Mouse (Mus musculus): ENCODE data around the gene Ddo. TPM values are rescaled to one million over a fixed set of nuclear protein-coding genes. Genes with fewer than 3 reads are reported as not detected.

The Ddo gene
- polyA plus RNA-seq, 1 experiment from 2014 or later: 0.61 TPM

DNA sequence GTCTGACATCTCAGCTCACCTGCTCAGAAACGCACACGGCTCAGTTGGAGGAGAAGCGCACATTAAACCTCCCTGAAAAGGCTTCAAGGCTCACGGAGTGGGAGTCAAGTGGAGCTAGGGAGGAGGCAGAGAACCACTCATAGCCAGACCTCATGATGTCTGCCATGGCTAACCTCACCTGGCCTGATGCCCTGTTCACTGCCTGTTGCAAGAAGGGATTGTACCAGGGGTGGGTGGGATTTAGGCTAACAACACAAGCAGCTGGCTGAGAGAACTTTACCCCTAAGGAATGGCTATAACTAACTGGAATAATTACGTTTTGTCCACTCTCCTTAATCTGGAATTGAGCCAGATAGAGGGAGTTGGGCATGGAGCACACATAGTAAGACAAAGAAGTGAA, 646 bp downstream of the Ddo start:
- no peak overlapping the region for H3K27ac ChIP-seq (ENCODE audit: low read depth)
- ATAC-seq (replicated peaks; ENCODE audit: low FRiP score, low TSS enrichment, low read depth): no peak

DNA sequence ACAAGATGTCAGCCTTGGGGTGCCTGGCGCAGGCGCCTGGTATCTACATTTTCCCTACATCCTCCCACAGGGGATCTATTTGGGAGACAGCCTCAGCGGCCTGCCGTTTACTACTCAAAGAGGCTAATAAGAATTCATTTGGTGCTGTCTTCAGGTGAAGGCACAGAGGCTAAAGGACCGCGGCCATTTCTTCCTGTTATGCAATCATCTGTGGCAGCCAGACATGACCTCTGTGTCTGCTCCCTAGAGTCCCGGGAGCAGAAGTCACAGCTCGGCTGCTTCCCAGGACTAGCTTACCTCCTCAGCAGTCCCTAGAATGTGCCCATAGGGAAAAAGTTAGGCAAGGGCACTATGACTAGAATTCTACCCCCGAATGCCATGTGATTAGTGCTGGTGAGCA, 1.1 kb downstream of the Ddo start:
- DNase-seq (ENCODE audit: low spot score): no peak
- Histone ChIP-seq H3K4me3 (ENCODE audit: low read depth, low read length) (no peak overlapping the region), H3K9me3 (ENCODE audit: control insufficient read depth, low read length) (0 out of 2 replicates have a peak, but pooled peaks cover 4% of the 10 kb centered on the region), H3K27me3 (replicated peaks; ENCODE audit: control insufficient read depth, insufficient read depth, low read length) (no peaks in the 10 kb centered on the region), H3K36me3 (ENCODE audit: control insufficient read depth, insufficient read depth, low read length) (no peaks in the 10 kb centered on the region), H3K4me1 (replicated peaks; ENCODE audit: control insufficient read depth, insufficient read depth, low read length) (peaks cover 6% of the 10 kb centered on the region), H3K4me2 (ENCODE audit: low read length) (no peak overlapping the region), H3K27ac (ENCODE audit: low read depth) (no peak overlapping the region), H3K9ac (ENCODE audit: low read length) (no peak overlapping the region)
- no peak for ATAC-seq (replicated peaks; ENCODE audit: low FRiP score, low TSS enrichment, low read depth)
- 68% methylated on average over 9 of the region's 9 CpGs for WGBS

More for the DNA sequence above, 646 bp downstream of the Ddo start:
- Histone ChIP-seq H3K4me2 (ENCODE audit: low read length) (no peak overlapping the region), H3K9me3 (ENCODE audit: control insufficient read depth, low read length) (0 out of 2 replicates have a peak, but pooled peaks cover 4% of the 10 kb centered on the region), H3K4me3 (ENCODE audit: low read depth, low read length) (no peak overlapping the region), H3K4me1 (replicated peaks; ENCODE audit: control insufficient read depth, insufficient read depth, low read length) (peaks cover 6% of the 10 kb centered on the region), H3K9ac (ENCODE audit: low read length) (no peak overlapping the region), H3K36me3 (ENCODE audit: control insufficient read depth, insufficient read depth, low read length) (no peaks in the 10 kb centered on the region), H3K27me3 (replicated peaks; ENCODE audit: control insufficient read depth, insufficient read depth, low read length) (no peaks in the 10 kb centered on the region)
- 59% methylated on average over 5 of the region's 5 CpGs for whole genome bisulfite sequencing
- no peak for DNase-seq (ENCODE audit: low spot score)

DNA sequence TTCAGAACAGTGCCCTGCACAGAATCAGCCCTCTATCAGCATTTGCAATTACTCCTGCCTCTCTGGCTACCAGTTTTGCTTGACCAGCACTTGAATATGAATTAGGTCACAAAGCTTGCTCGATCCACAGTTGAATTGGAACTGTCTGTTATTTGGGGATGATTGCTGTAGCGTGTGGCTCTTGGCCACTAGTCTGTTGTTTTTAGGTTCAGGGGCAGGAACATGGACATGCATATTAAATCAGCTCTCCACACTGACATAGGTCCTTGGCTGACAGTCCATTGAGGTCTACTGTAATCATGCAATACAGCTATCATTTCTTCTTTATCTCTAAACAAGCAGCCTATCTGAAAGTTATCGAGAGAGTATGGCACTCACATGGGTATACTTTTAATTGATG, 2.3 kb downstream of the Ddo start:
- no peaks in the 10 kb centered on the region for H3K27me3 ChIP-seq (replicated peaks; ENCODE audit: control insufficient read depth, insufficient read depth, low read length)
- no peak overlapping the region for H3K27ac ChIP-seq (ENCODE audit: low read depth)
- H3K4me2 ChIP-seq (ENCODE audit: low read length): no peak overlapping the region
- no peak overlapping the region for H3K9ac ChIP-seq (ENCODE audit: low read length)
- ATAC-seq (replicated peaks; ENCODE audit: low FRiP score, low TSS enrichment, low read depth): no peak
- H3K4me3 ChIP-seq (ENCODE audit: low read depth, low read length): no peak overlapping the region
- 0 out of 2 replicates have a peak, but pooled peaks cover 4% of the 10 kb centered on the region for H3K9me3 ChIP-seq (ENCODE audit: control insufficient read depth, low read length)
- H3K4me1 ChIP-seq (replicated peaks; ENCODE audit: control insufficient read depth, insufficient read depth, low read length): peaks cover 6% of the 10 kb centered on the region
- WGBS: 92% methylated on average over 3 of the region's 3 CpGs
- no peaks in the 10 kb centered on the region for H3K36me3 ChIP-seq (ENCODE audit: control insufficient read depth, insufficient read depth, low read length)
- DNase-seq (ENCODE audit: low spot score): no peak

DNA sequence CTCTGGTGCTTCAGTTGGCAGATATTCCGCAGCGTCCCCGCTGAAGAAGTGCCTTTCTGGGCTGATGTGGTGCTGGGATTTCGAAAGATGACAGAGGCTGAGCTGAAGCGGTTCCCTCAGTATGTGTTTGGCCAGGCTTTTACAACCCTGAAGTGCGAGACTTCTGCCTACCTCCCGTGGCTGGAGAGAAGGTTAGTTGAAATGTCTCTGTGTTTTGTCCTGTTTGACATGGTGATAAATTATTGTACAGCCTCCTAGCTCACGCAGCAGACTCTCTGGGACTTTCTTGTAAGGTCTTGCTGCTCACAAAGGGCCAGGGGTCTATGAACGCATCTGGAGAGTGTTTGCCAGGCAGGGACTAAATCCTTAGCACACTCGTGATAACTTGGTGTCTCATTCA, 7.5 kb downstream of the Ddo start:
- 17% methylated on average over 10 of the region's 10 CpGs for WGBS
- no peak overlapping the region for H3K4me2 ChIP-seq (ENCODE audit: low read length)
- H3K27ac ChIP-seq (ENCODE audit: low read depth): peak overlapping the region; percentile 41; the same call in 1 of the 2 replicates
- H3K4me1 ChIP-seq (replicated peaks; ENCODE audit: control insufficient read depth, insufficient read depth, low read length): peaks cover 11% of the 10 kb centered on the region; the same call in 1 of the 2 replicates
- no peaks in the 10 kb centered on the region for H3K36me3 ChIP-seq (ENCODE audit: control insufficient read depth, insufficient read depth, low read length)
- ATAC-seq (replicated peaks; ENCODE audit: low FRiP score, low TSS enrichment, low read depth) (no peak), DNase-seq (ENCODE audit: low spot score) (no peak)
- H3K4me3 ChIP-seq (ENCODE audit: low read depth, low read length): no peak overlapping the region
- H3K27me3 ChIP-seq (replicated peaks; ENCODE audit: control insufficient read depth, insufficient read depth, low read length): no peaks in the 10 kb centered on the region
- no peaks in the 10 kb centered on the region for H3K9me3 ChIP-seq (ENCODE audit: control insufficient read depth, low read length)
- H3K9ac ChIP-seq (ENCODE audit: low read length): no peak overlapping the region

DNA sequence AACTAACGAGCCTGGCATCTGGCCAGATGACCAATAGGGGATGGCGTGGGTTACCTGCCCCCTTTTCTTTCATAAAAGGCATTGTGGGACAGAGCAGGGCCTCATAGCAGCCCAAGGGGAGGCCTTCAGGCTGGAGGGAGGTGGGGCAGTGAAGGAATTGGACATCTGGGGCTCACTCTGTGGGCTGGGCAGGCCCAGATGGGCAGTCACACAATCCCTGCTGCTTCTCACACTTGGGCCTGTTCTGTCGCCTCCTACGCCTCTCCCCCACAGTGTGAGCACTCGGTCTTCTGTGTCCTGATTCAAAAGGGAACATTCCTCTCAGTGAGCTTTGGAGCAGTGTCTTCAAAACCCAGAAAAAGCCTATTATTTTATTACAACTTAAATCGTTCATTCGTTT, 8.5 kb downstream of the Ddo start:
- DNase-seq (ENCODE audit: low spot score) (no peak), ATAC-seq (replicated peaks; ENCODE audit: low FRiP score, low TSS enrichment, low read depth) (peak; percentile 50; the same call in 1 of the 2 replicates)
- 55% methylated on average over 7 of the region's 7 CpGs for WGBS
- Histone ChIP-seq H3K4me1 (replicated peaks; ENCODE audit: control insufficient read depth, insufficient read depth, low read length) (peaks cover 11% of the 10 kb centered on the region; the same call in 1 of the 2 replicates), H3K27me3 (replicated peaks; ENCODE audit: control insufficient read depth, insufficient read depth, low read length) (no peaks in the 10 kb centered on the region), H3K4me3 (ENCODE audit: low read depth, low read length) (no peak overlapping the region), H3K4me2 (ENCODE audit: low read length) (no peak overlapping the region), H3K27ac (ENCODE audit: low read depth) (peak overlapping the region; percentile 51; the same call in 1 of the 2 replicates), H3K9ac (ENCODE audit: low read length) (no peak overlapping the region), H3K9me3 (ENCODE audit: control insufficient read depth, low read length) (no peaks in the 10 kb centered on the region), H3K36me3 (ENCODE audit: control insufficient read depth, insufficient read depth, low read length) (no peaks in the 10 kb centered on the region)

DNA sequence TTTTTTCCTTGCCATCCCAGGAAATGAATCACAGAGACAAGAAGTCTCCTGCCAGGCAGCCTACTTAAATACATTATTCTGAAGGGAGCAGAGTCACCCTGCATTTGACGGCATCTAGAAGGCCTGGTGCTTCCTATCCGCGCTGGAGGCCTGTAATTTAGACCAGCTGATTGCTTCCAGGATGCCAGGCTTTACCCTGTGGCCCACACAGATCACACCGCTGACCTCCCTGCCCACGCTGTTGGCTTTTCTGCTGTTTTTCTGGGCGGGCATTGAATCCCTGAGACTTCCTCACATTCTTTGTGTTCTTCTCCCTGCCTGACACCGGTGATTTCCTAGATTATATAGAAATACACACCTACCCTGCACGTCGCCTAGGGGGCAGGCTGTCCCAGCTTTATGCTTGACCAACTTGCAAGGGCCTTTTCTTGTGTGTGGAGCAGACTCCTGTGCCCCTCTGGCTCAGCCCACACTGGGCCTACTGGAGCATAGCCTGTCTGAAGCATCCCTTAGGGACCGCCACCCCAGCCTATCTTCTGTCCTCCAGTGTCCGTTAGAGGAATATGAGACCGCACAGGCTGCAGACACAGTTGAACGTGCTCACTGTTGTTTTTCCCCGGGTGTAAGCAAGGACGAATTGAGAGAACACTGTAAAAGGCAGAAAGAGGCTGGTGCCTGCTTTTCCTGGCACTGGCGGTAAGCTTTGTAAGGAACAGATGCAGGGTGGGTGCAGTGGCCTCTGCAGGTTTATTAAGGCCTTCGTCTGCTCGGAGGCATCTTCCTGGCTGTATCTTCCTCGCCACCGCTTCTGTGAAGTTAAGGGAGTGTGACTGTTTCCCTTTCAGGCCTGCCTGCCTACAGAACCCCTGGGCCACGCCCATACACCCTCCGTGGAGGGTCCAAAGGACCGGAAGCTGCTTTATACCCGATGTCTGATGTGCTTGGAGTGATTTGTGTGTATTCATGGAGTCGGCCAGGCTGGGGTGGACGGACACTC, 9.3 kb downstream of the Ddo start:
- 51% methylated on average over 26 of the region's 26 CpGs for WGBS
- Histone ChIP-seq H3K4me1 (replicated peaks; ENCODE audit: control insufficient read depth, insufficient read depth, low read length) (peaks cover 15% of the 10 kb centered on the region), H3K27ac (ENCODE audit: low read depth) (no peak overlapping the region), H3K36me3 (ENCODE audit: control insufficient read depth, insufficient read depth, low read length) (no peaks in the 10 kb centered on the region), H3K9me3 (ENCODE audit: control insufficient read depth, low read length) (no peaks in the 10 kb centered on the region), H3K4me2 (ENCODE audit: low read length) (no peak overlapping the region), H3K4me3 (ENCODE audit: low read depth, low read length) (no peak overlapping the region), H3K9ac (ENCODE audit: low read length) (no peak overlapping the region), H3K27me3 (replicated peaks; ENCODE audit: control insufficient read depth, insufficient read depth, low read length) (no peaks in the 10 kb centered on the region)
- ATAC-seq (replicated peaks; ENCODE audit: low FRiP score, low TSS enrichment, low read depth) (no peak), DNase-seq (ENCODE audit: low spot score) (no peak)

DNA sequence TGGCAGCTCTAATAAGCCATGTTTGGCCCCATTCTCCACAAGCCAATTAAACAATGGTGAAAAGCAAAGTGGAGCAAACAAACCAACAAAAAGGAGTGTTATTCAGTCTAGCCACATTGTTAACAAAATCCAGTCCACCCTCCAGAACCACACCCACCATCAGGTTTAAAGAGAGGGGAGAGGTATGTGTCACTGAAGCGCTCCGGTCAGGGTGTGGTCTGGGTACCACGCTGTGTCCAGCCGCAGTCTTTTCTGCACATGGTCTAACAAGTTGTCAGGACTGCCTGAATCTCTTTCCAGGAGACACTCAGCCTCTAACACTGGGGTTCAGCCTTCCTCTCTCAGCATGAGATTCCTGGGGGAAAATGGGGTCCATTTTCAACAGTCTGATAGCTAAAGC, 10.6 kb downstream of the Ddo start:
- no peak overlapping the region for H3K27ac ChIP-seq (ENCODE audit: low read depth)

DNA sequence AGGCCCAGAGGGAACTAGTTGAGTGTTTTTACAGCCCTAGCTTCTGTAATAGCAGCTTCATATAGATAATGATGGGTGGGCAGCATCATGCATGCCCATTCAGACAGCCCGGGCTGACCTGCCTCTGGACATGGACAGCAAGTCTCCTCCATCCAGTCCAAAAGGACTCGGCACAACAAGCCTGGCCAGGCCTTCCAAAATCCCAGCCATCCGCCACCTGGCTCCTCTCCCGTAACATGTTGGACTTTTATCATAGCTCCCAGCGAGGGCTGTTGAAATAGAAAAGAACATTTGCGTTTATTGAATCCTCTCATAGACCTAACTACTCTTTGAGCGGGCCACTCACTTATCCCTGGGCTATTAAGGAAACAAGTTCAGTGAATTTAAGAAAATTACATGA, 12.1 kb downstream of the Ddo start:
- peaks cover 20% of the 10 kb centered on the region for H3K4me1 ChIP-seq (replicated peaks; ENCODE audit: control insufficient read depth, insufficient read depth, low read length)
- H3K4me3 ChIP-seq (ENCODE audit: low read depth, low read length): no peak overlapping the region
- DNase-seq (ENCODE audit: low spot score) (no peak), ATAC-seq (replicated peaks; ENCODE audit: low FRiP score, low TSS enrichment, low read depth) (no peak)
- H3K4me2 ChIP-seq (ENCODE audit: low read length): no peak overlapping the region
- WGBS: 86% methylated on average over 7 of the region's 7 CpGs
- H3K27me3 ChIP-seq (replicated peaks; ENCODE audit: control insufficient read depth, insufficient read depth, low read length): no peaks in the 10 kb centered on the region
- no peaks in the 10 kb centered on the region for H3K36me3 ChIP-seq (ENCODE audit: control insufficient read depth, insufficient read depth, low read length)
- H3K9ac ChIP-seq (ENCODE audit: low read length): no peak overlapping the region
- no peaks in the 10 kb centered on the region for H3K9me3 ChIP-seq (ENCODE audit: control insufficient read depth, low read length)
- H3K27ac ChIP-seq (ENCODE audit: low read depth): no peak overlapping the region

More for the DNA sequence above, 10.6 kb downstream of the Ddo start:
- Histone ChIP-seq H3K36me3 (ENCODE audit: control insufficient read depth, insufficient read depth, low read length) (no peaks in the 10 kb centered on the region), H3K9me3 (ENCODE audit: control insufficient read depth, low read length) (no peaks in the 10 kb centered on the region), H3K4me3 (ENCODE audit: low read depth, low read length) (no peak overlapping the region), H3K27me3 (replicated peaks; ENCODE audit: control insufficient read depth, insufficient read depth, low read length) (no peaks in the 10 kb centered on the region), H3K4me2 (ENCODE audit: low read length) (no peak overlapping the region), H3K9ac (ENCODE audit: low read length) (no peak overlapping the region), H3K4me1 (replicated peaks; ENCODE audit: control insufficient read depth, insufficient read depth, low read length) (peaks cover 20% of the 10 kb centered on the region)
- WGBS: 92% methylated on average over 4 of the region's 4 CpGs
- ATAC-seq (replicated peaks; ENCODE audit: low FRiP score, low TSS enrichment, low read depth) (no peak), DNase-seq (ENCODE audit: low spot score) (no peak)
